Mouse (Mus musculus) erythroblast, embryonic 14.5 days (primary cell): Measurements from ENCODE around the gene Sp8.

ENCODE experiments used
- GATA1 ChIP-seq: IDR thresholded peaks from 2 replicates; pipeline ENCODE4 v1.6.1; 2012; ENCODE audit warnings: low read length, inconsistent platforms, mixed read lengths
- TAL1 ChIP-seq: IDR thresholded peaks from 3 replicates; pipeline ENCODE4 v1.6.1; 2012; ENCODE audit warnings: low read length, inconsistent platforms, mixed read lengths

GRCm38 (mm10) chr12:118840861-118841260 lies 5.3 kb upstream of the Sp8 start:
- TF ChIP-seq GATA1 (no peak), TAL1 (no peak)
